In the genomic region with DNA sequence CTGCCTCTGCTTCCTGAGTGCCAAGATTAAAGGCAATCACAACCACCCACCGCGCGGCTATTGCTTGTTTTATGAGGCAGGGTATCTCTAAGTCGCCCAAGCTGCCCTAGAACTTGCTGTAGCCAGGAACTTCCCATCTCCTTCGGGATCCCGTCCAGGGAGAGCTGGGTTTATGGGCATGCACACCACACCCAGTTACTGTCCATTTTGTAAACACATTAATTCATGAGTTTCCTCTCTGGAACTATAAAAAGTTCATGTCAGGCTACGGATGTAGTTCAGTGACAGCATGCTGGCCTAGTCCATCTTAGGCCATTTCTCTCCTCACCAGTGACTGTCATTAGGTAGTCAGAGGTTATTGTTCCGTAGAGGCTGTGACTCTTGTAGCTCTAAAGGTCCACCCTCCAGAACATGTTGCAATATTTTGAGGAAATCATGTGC, we compare ENCODE assay signal across 17 mouse cellular contexts. TPM values are rescaled to one million over a fixed set of nuclear protein-coding genes. Genes with fewer than 3 reads are reported as not detected.
DNase-seq lines count a peak whose midpoint lies in the region; ATAC-seq and TF ChIP-seq lines count a peak whose summit lies in the region.
"Had no signal": no experiment of that assay in that cellular context is flagged by ENCODE, and none has a peak within 500 bp of the region (broad histone marks: within the 10 kb centered on the region; RNA-seq: fewer than 3 reads in every experiment).

No protein-coding gene starts in this region.

- no peak for ATAC-seq in heart, embryonic 11.5 days (replicated peaks; ENCODE audit: insufficient number of reproducible peaks, low FRiP score, low TSS enrichment)
- no peak; the same call in 1 of the 2 replicates for ATAC-seq in lung, embryonic 14.5 days (ENCODE audit: insufficient read depth)
- no peak for ATAC-seq in midbrain, embryonic 15.5 days (replicated peaks)

- peaks cover 8% of the 10 kb centered on the region for H3K4me1 ChIP-seq in heart, embryonic 11.5 days (ENCODE audit: control insufficient read depth, insufficient read depth, low read length)
- H3K4me1 ChIP-seq in lung, adult 2 months (ENCODE audit: control insufficient read depth, insufficient read depth, low read length): peaks cover 17% of the 10 kb centered on the region; the same call in 1 of the 2 replicates
- H3K4me1 ChIP-seq in lung, embryonic 14.5 days (ENCODE audit: insufficient read depth): no peaks in the 10 kb centered on the region
- no peaks in the 10 kb centered on the region for H3K4me1 ChIP-seq in midbrain, embryonic 15.5 days
- H3K4me1 ChIP-seq: forebrain, embryonic 10.5 days; hindbrain, embryonic 12.5 days; neural tube, embryonic 12.5 days had no signal

- 81% methylated on average over 8 of the region's 8 CpGs for WGBS in heart, embryonic 11.5 days (ENCODE audit: insufficient replicate concordance)
- 41% methylated on average over 8 of the region's 8 CpGs for WGBS in lung, adult 2 months
- 74% methylated on average over 8 of the region's 8 CpGs for WGBS in lung, embryonic 14.5 days
- 88% methylated on average over 8 of the region's 8 CpGs for WGBS in midbrain, embryonic 15.5 days

- TF ChIP-seq CTCF in lung, adult 2 months (IDR thresholded peaks at IDR 0.05; ENCODE audit: insufficient read depth, low read length): no peak
- TF ChIP-seq CTCF in lung, embryonic 14.5 days (IDR thresholded peaks at IDR 0.05; ENCODE audit: low read depth): no peak

- H3K9ac ChIP-seq in heart, embryonic 11.5 days (ENCODE audit: low read depth, low read length): no peak overlapping the region
- H3K9ac ChIP-seq in lung, embryonic 14.5 days: no peak overlapping the region
- no peak overlapping the region for H3K9ac ChIP-seq in midbrain, embryonic 15.5 days
- H3K9ac ChIP-seq: embryonic facial prominence, embryonic 13.5 days; hindbrain, embryonic 12.5 days; neural tube, embryonic 12.5 days had no signal

- TF ChIP-seq POLR2A in lung, adult 2 months (IDR thresholded peaks at IDR 0.05; ENCODE audit: borderline replicate concordance, extremely low read depth, low read depth, low read length): no peak

- no peaks in the 10 kb centered on the region for H3K27me3 ChIP-seq in heart, embryonic 11.5 days (ENCODE audit: control insufficient read depth, insufficient read depth, low read length)
- no peaks in the 10 kb centered on the region for H3K27me3 ChIP-seq in lung, embryonic 14.5 days (ENCODE audit: insufficient read depth, low read length)
- H3K27me3 ChIP-seq in midbrain, embryonic 15.5 days (replicated peaks): no peaks in the 10 kb centered on the region
- H3K27me3 ChIP-seq: embryonic facial prominence, embryonic 13.5 days; hindbrain, embryonic 12.5 days; neural tube, embryonic 12.5 days had no signal

- DNase-seq in heart, adult 8-10 months (ENCODE audit: low spot score): peak; percentile 51
- peak; percentile 65 to 70 for DNase-seq in lung, adult 18-20 months
- DNase-seq in lung, adult 2 months: no peak
- peak; percentile 26 for DNase-seq in lung, embryonic 14.5 days
- DNase-seq in MN1 (ENCODE audit: low spot score): no peak
- no peak for DNase-seq in thymus, postnatal 4 days
- DNase-seq: cerebellum, adult 18-20 months; gastrocnemius, postnatal 14 days; layer of hippocampus, adult 9-11 months; thymus, adult 18-20 months had no signal

- H3K27ac ChIP-seq in heart, embryonic 11.5 days (ENCODE audit: low read depth, low read length): no peak overlapping the region
- no peak overlapping the region for H3K27ac ChIP-seq in lung, embryonic 14.5 days (ENCODE audit: low read depth)
- no peak overlapping the region for H3K27ac ChIP-seq in midbrain, embryonic 15.5 days
- H3K27ac ChIP-seq: embryonic facial prominence, embryonic 13.5 days; forebrain, embryonic 10.5 days; hindbrain, embryonic 12.5 days; neural tube, embryonic 12.5 days had no signal

- no peak overlapping the region for H3K4me3 ChIP-seq in heart, embryonic 11.5 days (ENCODE audit: low read depth, low read length)
- no peak overlapping the region for H3K4me3 ChIP-seq in lung, adult 2 months (replicated peaks; ENCODE audit: extremely low read depth, low read depth, low read length)
- H3K4me3 ChIP-seq in lung, embryonic 14.5 days (ENCODE audit: low read depth, low read length): no peak overlapping the region
- H3K4me3 ChIP-seq in midbrain, embryonic 15.5 days: no peak overlapping the region
- H3K4me3 ChIP-seq: embryonic facial prominence, embryonic 13.5 days; forebrain, embryonic 10.5 days; hindbrain, embryonic 12.5 days; neural tube, embryonic 12.5 days had no signal

- H3K4me2 ChIP-seq in heart, embryonic 11.5 days: no peak overlapping the region
- no peak overlapping the region for H3K4me2 ChIP-seq in lung, embryonic 14.5 days
- no peak overlapping the region for H3K4me2 ChIP-seq in midbrain, embryonic 15.5 days
- H3K4me2 ChIP-seq: embryonic facial prominence, embryonic 13.5 days; hindbrain, embryonic 12.5 days; neural tube, embryonic 12.5 days had no signal

- H3K36me3 ChIP-seq in heart, embryonic 11.5 days (ENCODE audit: control insufficient read depth, insufficient read depth, low read length): no peaks in the 10 kb centered on the region
- H3K36me3 ChIP-seq in lung, embryonic 14.5 days (ENCODE audit: insufficient read depth): no peaks in the 10 kb centered on the region
- H3K36me3 ChIP-seq in midbrain, embryonic 15.5 days (replicated peaks): no peaks in the 10 kb centered on the region
- H3K36me3 ChIP-seq: embryonic facial prominence, embryonic 13.5 days; forebrain, embryonic 10.5 days; hindbrain, embryonic 12.5 days; neural tube, embryonic 12.5 days had no signal

- H3K9me3 ChIP-seq in heart, embryonic 11.5 days (replicated peaks; ENCODE audit: control insufficient read depth, low read length): no peaks in the 10 kb centered on the region
- H3K9me3 ChIP-seq in lung, embryonic 14.5 days (ENCODE audit: low read depth, low read length): no peaks in the 10 kb centered on the region
- no peaks in the 10 kb centered on the region for H3K9me3 ChIP-seq in midbrain, embryonic 15.5 days
- H3K9me3 ChIP-seq: embryonic facial prominence, embryonic 13.5 days; hindbrain, embryonic 12.5 days; neural tube, embryonic 12.5 days had no signal

RNA-seq across cellular contexts. Expression of gene Phospho1, which starts 34.8 kb away (rescaled TPM):
- total RNA-seq in heart, adult 8-10 months (2022): 100 to 1,000 TPM; 171 to 185 (median 175) TPM
- 1.1 TPM in 1 of 2 replicates, not detected in the other for polyA plus RNA-seq in heart, embryonic 11.5 days (2014; fragmentation: Nextera tagmentation; extraction: Ambion mirVana)
- 85.8 and 128 TPM in 2 replicates for polyA plus RNA-seq in lung, adult 2 months (2012; rRNA removed)
- polyA plus RNA-seq in lung, embryonic 14.5 days (2014; fragmentation: Nextera tagmentation; extraction: Ambion mirVana): 0.37 TPM in 1 of 2 replicates, not detected in the other
- not detected in 2 replicates for polyA plus RNA-seq in midbrain, embryonic 15.5 days (2015; fragmentation: Nextera tagmentation; extraction: Ambion mirVana)
- polyA plus RNA-seq: forebrain, embryonic 10.5 days; hindbrain, embryonic 12.5 days; midbrain, postnatal 0 days; neural tube, embryonic 12.5 days had no signal

RNA-seq across cellular contexts. Expression of gene Gngt2, which starts 47.5 kb away (rescaled TPM):
- total RNA-seq in heart, adult 8-10 months (2022): 10 to 100 TPM; 11.6 to 19.0 (median 15.7) TPM
- 43.1 and 44.6 TPM in 2 replicates for polyA plus RNA-seq in heart, embryonic 11.5 days (2014; fragmentation: Nextera tagmentation; extraction: Ambion mirVana)
- polyA plus RNA-seq in lung, adult 2 months (2012; rRNA removed): 18.1 and 31.9 TPM in 2 replicates
- polyA plus RNA-seq in lung, embryonic 14.5 days (2014; fragmentation: Nextera tagmentation; extraction: Ambion mirVana): 13.4 and 14.8 TPM in 2 replicates
- polyA plus RNA-seq in midbrain, embryonic 15.5 days (2015; fragmentation: Nextera tagmentation; extraction: Ambion mirVana): 2.8 and 3.6 TPM in 2 replicates

RNA-seq across cellular contexts. Expression of gene Abi3, which starts 52.8 kb away (rescaled TPM):
- total RNA-seq in heart, adult 8-10 months (2022): 10 to 100 TPM in 1 of 4 experiments, 1 to 10 TPM in 3; 7.3 to 10.8 (median 8.8) TPM
- polyA plus RNA-seq in heart, embryonic 11.5 days (2014; fragmentation: Nextera tagmentation; extraction: Ambion mirVana): 11.5 and 21.1 TPM in 2 replicates
- polyA plus RNA-seq in lung, adult 2 months (2012; rRNA removed): 141 and 169 TPM in 2 replicates
- polyA plus RNA-seq in lung, embryonic 14.5 days (2014; fragmentation: Nextera tagmentation; extraction: Ambion mirVana): 7.2 TPM in 2 replicates
- polyA plus RNA-seq in midbrain, embryonic 15.5 days (2015; fragmentation: Nextera tagmentation; extraction: Ambion mirVana): 2.0 and 2.9 TPM in 2 replicates

Comparison
In these comparisons a context has a peak if more than half of its experiments do, and no peak if none do; other contexts are left out.
1. DNase-seq: peak in heart, adult 8-10 months (single experiment), lung, adult 18-20 months (2 of 2) and lung, embryonic 14.5 days (single experiment); none in lung, adult 2 months (single experiment), MN1 (single experiment) and thymus, postnatal 4 days (single experiment).
2. RNA of gene Phospho1, which starts 34.8 kb away (polyA plus RNA-seq): 85.8 to 128 TPM in lung, adult 2 months; 1.1 TPM in heart, embryonic 11.5 days, not detected in midbrain, embryonic 15.5 days and 0.37 TPM in lung, embryonic 14.5 days; every median in the first group is over 10 times any median in the second.